Mouse (Mus musculus) neural tube, embryonic 11.5 days (tissue): Measurements from ENCODE around the gene Prdm16. TPM values are rescaled to one million over a fixed set of nuclear protein-coding genes. Genes with fewer than 3 reads are reported as not detected.

Source experiments
- ATAC-seq: fragments of 200-750 bp; cut with Nextera tagmentation; 2 replicates; pipeline ENCODE4 v1.8.0; 2017; ENCODE audit warnings: moderate number of reproducible peaks, mild to moderate bottlenecking, moderate TSS enrichment, moderate library complexity; ENCODE audit not compliant: insufficient read depth, low FRiP score, low TSS enrichment
- DNase-seq: peaks from one replicate; pipeline ENCODE4 v3.0.0-alpha.2; 2015; ENCODE audit warnings: low spot score
- H3K27ac ChIP-seq: fragments of 300-500 bp; sonication (generic); 2 replicates; pipeline ENCODE4 v1.5.1; 2014; ENCODE audit warnings: low read depth, mild to moderate bottlenecking, low read length
- H3K27me3 ChIP-seq: fragments of 300-500 bp; sonication (generic); 2 replicates; pipeline ENCODE4 v1.6.1; 2014; ENCODE audit warnings: mild to moderate bottlenecking, low read length, mixed read lengths; ENCODE audit not compliant: control insufficient read depth, insufficient read depth
- H3K36me3 ChIP-seq: fragments of 300-500 bp; sonication (generic); 2 replicates; pipeline ENCODE4 v1.6.1; 2014; ENCODE audit warnings: mild to moderate bottlenecking, low read length, moderate library complexity, mixed read lengths; ENCODE audit not compliant: control insufficient read depth, insufficient read depth
- H3K4me1 ChIP-seq: fragments of 300-500 bp; sonication (generic); 2 replicates; pipeline ENCODE4 v1.6.1; 2014; ENCODE audit warnings: low read length, mixed read lengths; ENCODE audit not compliant: control insufficient read depth, insufficient read depth
- H3K4me2 ChIP-seq: fragments of 300-500 bp; sonication (generic); 2 replicates; pipeline ENCODE4 v1.6.1; 2014; ENCODE audit warnings: low read depth, mild to moderate bottlenecking, moderate library complexity
- H3K4me3 ChIP-seq: fragments of 300-500 bp; sonication (generic); 2 replicates; pipeline ENCODE4 v1.5.1; 2014; ENCODE audit warnings: low read depth, low read length
- H3K9ac ChIP-seq: fragments of 300-500 bp; sonication (generic); 2 replicates; pipeline ENCODE4 v1.6.1; 2014; ENCODE audit warnings: mild to moderate bottlenecking, low read length
- H3K9me3 ChIP-seq: fragments of 300-500 bp; sonication (generic); 2 replicates; pipeline ENCODE4 v1.6.1; 2016; ENCODE audit warnings: low read length; ENCODE audit not compliant: control insufficient read depth
- WGBS: fragments of 180-500 bp; shearing (Covaris S2); extraction: QIAGEN DNeasy Blood & Tissue Kit; methylation state at CpG from one replicate; pipeline ENCODE4 v1.1.7; 2014; 5-methylcytosine and 5-hydroxymethylcytosine counted together
- polyA plus RNA-seq: library from polyadenylated mRNA; unstranded; fragments of >200 nt; fragmentation: Nextera tagmentation; extraction: Ambion mirVana; gene quantifications from 2 replicates; pipeline ENCODE4 v1.2.1, GENCODE M21; 2014

Prdm16 gene
- polyA plus RNA-seq, 1 experiment from 2014 or later = 10.9 TPM

DNA sequence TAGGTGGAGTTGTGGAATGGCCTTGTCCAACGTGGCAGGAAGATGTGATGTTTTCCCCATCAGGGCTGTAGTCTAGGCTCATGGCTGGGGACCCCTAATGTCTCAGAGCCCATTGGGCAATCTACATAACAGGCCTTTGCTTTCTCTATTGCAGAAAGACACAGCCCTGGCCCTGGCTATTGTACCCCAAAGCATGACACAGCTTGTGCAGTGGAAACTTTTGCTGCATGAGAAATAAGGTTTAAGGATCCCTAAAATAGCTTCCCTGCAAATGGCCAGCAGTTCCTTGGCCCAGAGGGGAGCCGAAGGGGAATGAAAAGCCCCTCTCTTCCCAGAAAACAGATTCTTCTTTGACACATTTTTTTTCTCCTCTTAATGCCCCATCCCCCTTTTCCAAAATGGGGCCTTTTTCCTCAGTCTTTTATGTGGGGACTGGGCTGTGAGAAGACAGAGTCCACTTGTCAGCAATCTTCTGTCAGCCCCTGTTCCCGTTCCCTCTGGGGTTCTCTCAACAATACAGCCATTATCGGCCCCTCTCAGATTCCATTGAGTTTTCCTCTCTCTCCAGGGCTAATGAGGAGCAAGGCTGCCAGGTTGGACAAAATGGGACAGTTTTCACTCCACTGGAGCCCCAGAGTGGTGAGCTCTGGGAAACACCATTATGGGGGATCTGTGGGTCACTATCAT is 323.6 kb downstream of the Prdm16 start:
- Histone ChIP-seq H3K36me3 (no peaks in the 10 kb centered on the region), H3K27ac (no peak overlapping the region), H3K4me3 (no peak overlapping the region), H3K27me3 (no peaks in the 10 kb centered on the region), H3K9ac (no peak overlapping the region), H3K4me1 (no peaks in the 10 kb centered on the region), H3K9me3 (no peaks in the 10 kb centered on the region), H3K4me2 (no peak overlapping the region)
- no peak for ATAC-seq
- DNase-seq = no peak
- 44% methylated on average over 4 of the region's 4 CpGs for WGBS

DNA sequence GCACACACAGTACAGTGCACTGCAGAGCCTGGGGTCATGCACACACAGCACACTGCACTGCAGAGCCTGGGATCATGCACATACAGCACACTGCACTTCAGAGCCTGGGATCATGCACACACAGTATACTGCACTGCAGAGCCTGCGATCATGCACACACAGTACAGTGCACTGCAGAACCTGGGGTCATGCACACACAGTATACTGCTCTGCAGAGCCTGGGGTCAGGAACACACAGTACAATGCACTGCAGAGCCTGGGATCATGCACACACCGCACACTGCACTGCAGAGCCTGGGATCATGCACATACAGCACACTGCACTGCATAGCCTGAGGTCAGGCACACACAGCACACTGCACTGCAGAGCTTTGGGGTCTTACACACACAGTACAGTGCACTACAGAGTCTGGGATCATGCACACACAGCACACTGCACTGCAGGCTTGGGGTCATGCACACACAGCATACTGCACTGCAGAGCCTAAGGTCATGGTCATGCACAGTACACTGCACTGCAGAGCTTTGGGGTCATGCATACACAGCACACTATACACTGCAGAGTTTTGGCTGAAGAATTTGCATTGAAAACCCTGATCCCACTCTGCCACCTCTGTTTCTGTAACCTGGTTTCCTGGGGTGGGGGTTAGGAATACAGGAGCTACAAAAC is 324.4 kb downstream of the Prdm16 start:
- H3K4me1 ChIP-seq = no peaks in the 10 kb centered on the region
- no peak overlapping the region for H3K4me2 ChIP-seq
- no peaks in the 10 kb centered on the region for H3K9me3 ChIP-seq
- no peak overlapping the region for H3K27ac ChIP-seq
- ATAC-seq = no peak
- H3K4me3 ChIP-seq = no peak overlapping the region
- H3K9ac ChIP-seq = no peak overlapping the region
- no peaks in the 10 kb centered on the region for H3K27me3 ChIP-seq
- no peak for DNase-seq
- H3K36me3 ChIP-seq = no peaks in the 10 kb centered on the region
- WGBS = 88% methylated on average over 2 of the region's 2 CpGs

GRCm38 (mm10) chr4:154310576-154311262 is 326.0 kb downstream of the Prdm16 start:
- ATAC-seq = no peak
- 77% methylated on average over 9 of the region's 9 CpGs for WGBS

GRCm38 (mm10) chr4:154309131-154309530 is 327.5 kb downstream of the Prdm16 start:
- WGBS = 92% methylated on average over 2 of the region's 2 CpGs
- no peak for DNase-seq
- no peak for ATAC-seq

More at GRCm38 (mm10) chr4:154310576-154311262, 326.0 kb downstream of the Prdm16 start:
- H3K27ac ChIP-seq = no peak overlapping the region
- H3K4me1 ChIP-seq = no peaks in the 10 kb centered on the region
- no peak overlapping the region for H3K9ac ChIP-seq
- H3K36me3 ChIP-seq = no peaks in the 10 kb centered on the region
- H3K4me2 ChIP-seq = no peak overlapping the region
- no peaks in the 10 kb centered on the region for H3K9me3 ChIP-seq
- no peak for DNase-seq
- no peaks in the 10 kb centered on the region for H3K27me3 ChIP-seq
- no peak overlapping the region for H3K4me3 ChIP-seq

GRCm38 (mm10) chr4:154301466-154301881 is 335.2 kb downstream of the Prdm16 start, which contains the start of gene Arhgef16:
TSS of gene Arhgef16 (minus strand) at chr4:154301676.
- 26% methylated on average over 7 of the region's 7 CpGs for WGBS
- Histone ChIP-seq H3K9me3 (no peaks in the 10 kb centered on the region), H3K4me3 (no peak within 1 kb of the TSS), H3K27ac (no peak within 1 kb of the TSS), H3K4me2 (no peak within 1 kb of the TSS), H3K4me1 (peaks cover 4% of the 10 kb centered on the region; the same call in 1 of the 2 replicates), H3K27me3 (peaks cover 28% of the 10 kb centered on the region), H3K9ac (no peak within 1 kb of the TSS), H3K36me3 (no peaks in the 10 kb centered on the region)
- peak; percentile 68 for ATAC-seq
- peak; percentile 69 for DNase-seq

More at GRCm38 (mm10) chr4:154309131-154309530, 327.5 kb downstream of the Prdm16 start:
- no peaks in the 10 kb centered on the region for H3K9me3 ChIP-seq
- H3K27me3 ChIP-seq = no peaks in the 10 kb centered on the region
- H3K4me3 ChIP-seq = no peak overlapping the region
- H3K27ac ChIP-seq = no peak overlapping the region
- H3K9ac ChIP-seq = no peak overlapping the region
- H3K4me2 ChIP-seq = no peak overlapping the region
- H3K4me1 ChIP-seq = no peaks in the 10 kb centered on the region
- no peaks in the 10 kb centered on the region for H3K36me3 ChIP-seq

GRCm38 (mm10) chr4:154299541-154300271 is 337.0 kb downstream of the Prdm16 start:
- Histone ChIP-seq H3K9me3 (no peaks in the 10 kb centered on the region), H3K36me3 (no peaks in the 10 kb centered on the region), H3K9ac (no peak overlapping the region), H3K27me3 (peaks cover 28% of the 10 kb centered on the region), H3K4me3 (peak overlapping the region; percentile 36), H3K4me2 (peak overlapping the region; percentile 68), H3K4me1 (peaks cover 4% of the 10 kb centered on the region; the same call in 1 of the 2 replicates), H3K27ac (no peak overlapping the region)
- 1% methylated on average over 63 of the region's 66 CpGs for WGBS
- ATAC-seq = no peak
- DNase-seq = no peak

GRCm38 (mm10) chr4:154297761-154298160 is 338.9 kb downstream of the Prdm16 start:
- 34% methylated on average over 9 of the region's 9 CpGs for WGBS
- Histone ChIP-seq H3K27ac (no peak overlapping the region), H3K4me1 (peaks cover 11% of the 10 kb centered on the region), H3K36me3 (no peaks in the 10 kb centered on the region), H3K9me3 (no peaks in the 10 kb centered on the region), H3K4me2 (no peak overlapping the region), H3K27me3 (peaks cover 28% of the 10 kb centered on the region), H3K4me3 (no peak overlapping the region), H3K9ac (no peak overlapping the region)
- no peak for ATAC-seq
- no peak for DNase-seq

DNA sequence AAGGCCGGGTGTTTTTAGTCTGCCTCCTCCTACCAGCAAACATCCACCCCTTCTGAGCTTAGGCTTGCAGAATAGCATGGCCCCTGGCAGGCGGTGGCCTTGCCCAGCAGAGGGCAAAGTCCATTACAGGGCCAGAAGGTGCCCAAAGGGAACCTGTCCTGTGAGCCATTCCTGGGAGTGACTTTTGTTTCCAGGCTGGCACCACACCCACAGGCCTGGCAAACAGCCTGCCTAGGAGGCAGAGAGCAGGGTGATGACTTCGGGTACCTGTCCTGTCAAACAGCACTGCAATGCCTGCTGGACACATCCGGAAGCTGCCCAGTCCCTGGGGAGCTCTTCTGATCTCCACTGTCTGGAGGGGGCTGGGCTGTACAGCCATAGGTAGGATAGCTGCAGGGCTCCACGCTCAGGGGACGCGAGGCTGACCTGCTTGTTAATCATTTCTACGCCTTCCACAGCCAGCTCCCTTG is 342.4 kb downstream of the Prdm16 start:
- 37% methylated on average over 8 of the region's 8 CpGs for WGBS
- Histone ChIP-seq H3K9me3 (no peaks in the 10 kb centered on the region), H3K27me3 (peaks cover 8% of the 10 kb centered on the region), H3K4me3 (no peak overlapping the region), H3K27ac (no peak overlapping the region), H3K9ac (no peak overlapping the region; the same call in 1 of the 2 replicates), H3K36me3 (no peaks in the 10 kb centered on the region), H3K4me1 (peaks cover 7% of the 10 kb centered on the region), H3K4me2 (no peak overlapping the region)
- no peak for DNase-seq
- no peak for ATAC-seq
